Mouse (Mus musculus) midbrain, embryonic 15.5 days (tissue): ENCODE data around the gene Doc2g. TPM values are rescaled to one million over a fixed set of nuclear protein-coding genes. Genes with fewer than 3 reads are reported as not detected.
"Not testable (repeated sequence)": the region's sequence is repeated elsewhere in the genome, so short reads cannot be mapped to it uniquely, and the experiment has no call there.

Experiments used
- ATAC-seq: fragments of 200-750 bp; cut with Nextera tagmentation; replicated peaks from 2 replicates; pipeline ENCODE4 v1.8.0; 2017; ENCODE audit warnings: moderate TSS enrichment
- H3K27ac ChIP-seq: fragments of 300-500 bp; sonication (generic); 2 replicates; pipeline ENCODE4 v1.5.1; 2015; ENCODE audit warnings: mild to moderate bottlenecking, inconsistent platforms
- H3K27me3 ChIP-seq: fragments of 300-500 bp; sonication (generic); replicated peaks from 2 replicates; pipeline ENCODE4 v1.6.1; 2015; ENCODE audit warnings: inconsistent platforms
- H3K36me3 ChIP-seq: fragments of 300-500 bp; sonication (generic); replicated peaks from 2 replicates; pipeline ENCODE4 v1.6.1; 2015; ENCODE audit warnings: inconsistent platforms
- H3K4me1 ChIP-seq: fragments of 300-500 bp; sonication (generic); 2 replicates; pipeline ENCODE4 v1.6.1; 2015; ENCODE audit warnings: inconsistent platforms
- H3K4me2 ChIP-seq: fragments of 300-500 bp; sonication (generic); 2 replicates; pipeline ENCODE4 v1.6.1; 2015; ENCODE audit warnings: inconsistent platforms, mild to moderate bottlenecking, moderate library complexity
- H3K4me3 ChIP-seq: fragments of 300-500 bp; sonication (generic); 2 replicates; pipeline ENCODE4 v1.5.1; 2015; ENCODE audit warnings: mild to moderate bottlenecking, inconsistent platforms
- H3K9ac ChIP-seq: fragments of 300-500 bp; sonication (generic); 2 replicates; pipeline ENCODE4 v1.6.1; 2015; ENCODE audit warnings: mild to moderate bottlenecking, inconsistent platforms
- H3K9me3 ChIP-seq: fragments of 300-500 bp; sonication (generic); 2 replicates; pipeline ENCODE4 v1.6.1; 2016; ENCODE audit warnings: inconsistent platforms
- whole genome bisulfite sequencing: fragments of 180-500 bp; shearing (Covaris S2); methylation state at CpG from one replicate; pipeline ENCODE4 v1.1.7; 2015; ENCODE audit warnings: mixed read lengths; 5-methylcytosine and 5-hydroxymethylcytosine counted together
- polyA plus RNA-seq: library from polyadenylated mRNA; unstranded; fragments of >200 nt; fragmentation: Nextera tagmentation; extraction: Ambion mirVana; gene quantifications from 2 replicates; pipeline ENCODE4 v1.2.1, GENCODE M21; 2015

Doc2g gene
- polyA plus RNA-seq, 1 experiment from 2014 or later: 12.1 TPM

GRCm38 (mm10) chr19:4049069-4049468 lies 46.0 kb downstream of the Doc2g start:
- not testable (repeated sequence) for H3K4me1 ChIP-seq, H3K36me3 ChIP-seq, H3K27ac ChIP-seq, H3K4me2 ChIP-seq, H3K9me3 ChIP-seq, H3K27me3 ChIP-seq, H3K9ac ChIP-seq, ATAC-seq, H3K4me3 ChIP-seq
- WGBS: 84% methylated on average over 5 of the region's 5 CpGs

- Histone ChIP-seq H3K4me2 (no peak overlapping the region), H3K9ac (no peak overlapping the region), H3K4me1 (no peaks in the 10 kb centered on the region), H3K27me3 (no peaks in the 10 kb centered on the region), H3K36me3 (no peaks in the 10 kb centered on the region), H3K4me3 (no peak overlapping the region), H3K27ac (no peak overlapping the region), H3K9me3 (no peaks in the 10 kb centered on the region)
- WGBS: 96% methylated on average over 5 of the region's 5 CpGs
- ATAC-seq: no peak
These were observed 47.9 kb downstream of the Doc2g start for GRCm38 (mm10) chr19:4051016-4051415.

- WGBS: 54% methylated on average over 10 of the region's 10 CpGs
- no peak overlapping the region for H3K27ac ChIP-seq
- no peaks in the 10 kb centered on the region for H3K27me3 ChIP-seq
- H3K36me3 ChIP-seq: no peaks in the 10 kb centered on the region
- H3K9ac ChIP-seq: no peak overlapping the region
- H3K9me3 ChIP-seq: no peaks in the 10 kb centered on the region
- H3K4me3 ChIP-seq: no peak overlapping the region
- no peak overlapping the region for H3K4me2 ChIP-seq
- ATAC-seq: no peak
- H3K4me1 ChIP-seq: no peaks in the 10 kb centered on the region
These were observed 48.8 kb downstream of the Doc2g start for GRCm38 (mm10) chr19:4051741-4052515.

GRCm38 (mm10) chr19:4052516-4053030 lies 49.5 kb downstream of the Doc2g start:
- Histone ChIP-seq H3K4me3 (no peak overlapping the region), H3K36me3 (no peaks in the 10 kb centered on the region), H3K4me1 (no peaks in the 10 kb centered on the region), H3K27me3 (no peaks in the 10 kb centered on the region), H3K27ac (no peak overlapping the region), H3K9ac (no peak overlapping the region), H3K9me3 (no peaks in the 10 kb centered on the region), H3K4me2 (no peak overlapping the region)
- ATAC-seq: no peak
- WGBS: 55% methylated on average over 5 of the region's 5 CpGs

GRCm38 (mm10) chr19:4054613-4055012 lies 51.5 kb downstream of the Doc2g start:
- H3K9ac ChIP-seq: no peak overlapping the region
- H3K4me3 ChIP-seq: no peak overlapping the region
- H3K27me3 ChIP-seq: no peaks in the 10 kb centered on the region
- H3K9me3 ChIP-seq: no peaks in the 10 kb centered on the region
- no peak overlapping the region for H3K4me2 ChIP-seq
- H3K36me3 ChIP-seq: no peaks in the 10 kb centered on the region
- WGBS: 89% methylated on average over 5 of the region's 5 CpGs
- ATAC-seq: no peak
- H3K4me1 ChIP-seq: no peaks in the 10 kb centered on the region
- no peak overlapping the region for H3K27ac ChIP-seq

- H3K36me3 ChIP-seq: no peaks in the 10 kb centered on the region
- H3K9me3 ChIP-seq: no peaks in the 10 kb centered on the region
- H3K9ac ChIP-seq: no peak overlapping the region
- H3K27ac ChIP-seq: no peak overlapping the region
- no peak overlapping the region for H3K4me3 ChIP-seq
- WGBS: 70% methylated on average over 8 of the region's 8 CpGs
- no peak overlapping the region for H3K4me2 ChIP-seq
- H3K4me1 ChIP-seq: no peaks in the 10 kb centered on the region
- H3K27me3 ChIP-seq: no peaks in the 10 kb centered on the region
- no peak for ATAC-seq
These were observed 52.3 kb downstream of the Doc2g start for GRCm38 (mm10) chr19:4055216-4055946.

GRCm38 (mm10) chr19:4055947-4056693 lies 53.0 kb downstream of the Doc2g start:
- Histone ChIP-seq H3K36me3 (no peaks in the 10 kb centered on the region), H3K9ac (no peak overlapping the region), H3K4me2 (no peak overlapping the region), H3K27me3 (no peaks in the 10 kb centered on the region), H3K9me3 (no peaks in the 10 kb centered on the region), H3K27ac (no peak overlapping the region), H3K4me3 (no peak overlapping the region), H3K4me1 (no peaks in the 10 kb centered on the region)
- 64% methylated on average over 15 of the region's 15 CpGs for WGBS
- no peak for ATAC-seq

Other genes starting within 250 kb of the Doc2g start
- 51.9 and 59.9 TPM in 2 replicates for gene Kmt5b, start 235.9 kb upstream of the Doc2g start, polyA plus RNA-seq
- 65.6 and 66.3 TPM in 2 replicates for gene Chka, start 151.5 kb upstream of the Doc2g start, polyA plus RNA-seq
- gene Tcirg1, start 96.2 kb upstream of the Doc2g start, polyA plus RNA-seq: 12.7 and 14.6 TPM in 2 replicates
- 246 and 258 TPM in 2 replicates for gene Ndufs8, start 90.5 kb upstream of the Doc2g start, polyA plus RNA-seq
- gene Aldh3b1, start 73.5 kb upstream of the Doc2g start, polyA plus RNA-seq: 1.9 TPM in 2 replicates
- gene Unc93b1, start 68.1 kb upstream of the Doc2g start, polyA plus RNA-seq: 11.7 and 11.8 TPM in 2 replicates
- not detected in 2 replicates for gene Aldh3b3, start 44.7 kb upstream of the Doc2g start, polyA plus RNA-seq
- gene Aldh3b2, start 31.0 kb upstream of the Doc2g start, polyA plus RNA-seq: 0.43 and 0.67 TPM in 2 replicates
- gene Acy3, start 16.7 kb upstream of the Doc2g start, polyA plus RNA-seq: 1.7 and 2.2 TPM in 2 replicates
- gene Tbx10, start 10.6 kb upstream of the Doc2g start, polyA plus RNA-seq: not detected in 2 replicates
- 30.6 and 33.4 TPM in 2 replicates for gene Nudt8, start 2.7 kb upstream of the Doc2g start, polyA plus RNA-seq
- gene Gm49405, start 2.7 kb upstream of the Doc2g start, polyA plus RNA-seq: 6.5 and 8.3 TPM in 2 replicates
- gene Ndufv1, start 9.5 kb downstream of the Doc2g start, polyA plus RNA-seq: 229 and 239 TPM in 2 replicates
- 513 and 520 TPM in 2 replicates for gene Gstp1, start 34.7 kb downstream of the Doc2g start, polyA plus RNA-seq
- 2.7 and 5.6 TPM in 2 replicates for gene Gstp2, start 42.7 kb downstream of the Doc2g start, polyA plus RNA-seq
- not detected in 2 replicates for gene Gstp3, start 56.3 kb downstream of the Doc2g start, polyA plus RNA-seq
- gene Cabp2, start 78.3 kb downstream of the Doc2g start, polyA plus RNA-seq: 0.22 TPM in 1 of 2 replicates, not detected in the other
- 92.3 and 92.9 TPM in 2 replicates for gene Cdk2ap2, start 93.9 kb downstream of the Doc2g start, polyA plus RNA-seq
- 97.7 and 102 TPM in 2 replicates for gene Pitpnm1, start 96.7 kb downstream of the Doc2g start, polyA plus RNA-seq
- gene Aip, start 122.5 kb downstream of the Doc2g start, polyA plus RNA-seq: 99.5 and 101 TPM in 2 replicates
- 0.04 TPM in 1 of 2 replicates, not detected in the other for gene Gpr152, start 136.5 kb downstream of the Doc2g start, polyA plus RNA-seq
- 0.22 and 0.28 TPM in 2 replicates for gene Cabp4, start 140.7 kb downstream of the Doc2g start, polyA plus RNA-seq
- gene Coro1b, start 145.3 kb downstream of the Doc2g start, polyA plus RNA-seq: 127 and 139 TPM in 2 replicates
- gene Ptprcap, start 150.3 kb downstream of the Doc2g start, polyA plus RNA-seq: 0.26 and 0.96 TPM in 2 replicates
- 60.1 and 60.7 TPM in 2 replicates for gene Rps6kb2, start 160.0 kb downstream of the Doc2g start, polyA plus RNA-seq
- 5.9 and 6.9 TPM in 2 replicates for gene Carns1, start 172.2 kb downstream of the Doc2g start, polyA plus RNA-seq
- gene Tbc1d10c, start 188.0 kb downstream of the Doc2g start, polyA plus RNA-seq: 0.38 and 0.93 TPM in 2 replicates
- gene Ppp1ca, start 188.8 kb downstream of the Doc2g start, polyA plus RNA-seq: 537 and 571 TPM in 2 replicates
- gene Rad9a, start 198.3 kb downstream of the Doc2g start, polyA plus RNA-seq: 23.7 and 24.9 TPM in 2 replicates
- 0.79 and 0.88 TPM in 2 replicates for gene Clcf1, start 210.9 kb downstream of the Doc2g start, polyA plus RNA-seq
- gene AC109138.7, start 211.0 kb downstream of the Doc2g start, polyA plus RNA-seq: not detected in 2 replicates
- 20.4 and 20.6 TPM in 2 replicates for gene Pold4, start 228.6 kb downstream of the Doc2g start, polyA plus RNA-seq